Mouse (Mus musculus): ENCODE results near the gene Rps21.
"Not testable (repeated sequence)": the region's sequence is repeated elsewhere in the genome, so short reads cannot be mapped to it uniquely, and the experiment has no call there.

The Rps21 gene

GRCm38 (mm10) chr2:180230482-180230881 is 26.7 kb upstream of the Rps21 start:
- DNase-seq: no peak

GRCm38 (mm10) chr2:180233101-180233904 is 23.9 kb upstream of the Rps21 start:
- no peak for DNase-seq

GRCm38 (mm10) chr2:180234353-180234752 is 22.8 kb upstream of the Rps21 start:
- DNase-seq: no peak

- no peak for DNase-seq
These were observed 22.2 kb upstream of the Rps21 start for GRCm38 (mm10) chr2:180234980-180235379.

GRCm38 (mm10) chr2:180235788-180236187 is 21.4 kb upstream of the Rps21 start:
- DNase-seq: no peak

- no peak for DNase-seq
These were observed 20.7 kb upstream of the Rps21 start for GRCm38 (mm10) chr2:180236500-180236899.

GRCm38 (mm10) chr2:180236930-180237329 is 20.2 kb upstream of the Rps21 start:
- no peak for DNase-seq

- DNase-seq: no peak
These were observed 19.4 kb upstream of the Rps21 start for GRCm38 (mm10) chr2:180237601-180238345.

- no peak for DNase-seq
These were observed 18.6 kb upstream of the Rps21 start for GRCm38 (mm10) chr2:180238591-180238990.

GRCm38 (mm10) chr2:180243108-180243507 is 14.1 kb upstream of the Rps21 start:
- no peak for DNase-seq

- no peak for DNase-seq
These were observed 9.3 kb upstream of the Rps21 start for GRCm38 (mm10) chr2:180247916-180248315.

GRCm38 (mm10) chr2:180248947-180249660 is 8.1 kb upstream of the Rps21 start:
- DNase-seq: no peak

GRCm38 (mm10) chr2:180250930-180251611 is 6.1 kb upstream of the Rps21 start:
- DNase-seq: peak; percentile 90 to 93

- DNase-seq: no peak
These were observed 5.3 kb upstream of the Rps21 start for GRCm38 (mm10) chr2:180251838-180252237.

GRCm38 (mm10) chr2:180254436-180255209 is 2.6 kb upstream of the Rps21 start:
- DNase-seq: peak in 1 of 2 experiments; percentile 29

- DNase-seq: no peak
These were observed 1.5 kb upstream of the Rps21 start for GRCm38 (mm10) chr2:180255701-180256100.

GRCm38 (mm10) chr2:180256296-180257000 is 729 bp upstream of the Rps21 start:
- peak in 1 of 2 experiments; percentile 25 for DNase-seq

GRCm38 (mm10) chr2:180257963-180258865 is 1.0 kb downstream of the Rps21 start:
- DNase-seq: no peak

- DNase-seq: not testable (repeated sequence)
These were observed 1.8 kb downstream of the Rps21 start for GRCm38 (mm10) chr2:180258951-180259484.
